ENCODE assay signal across 7 mouse cellular contexts in the genomic region with DNA sequence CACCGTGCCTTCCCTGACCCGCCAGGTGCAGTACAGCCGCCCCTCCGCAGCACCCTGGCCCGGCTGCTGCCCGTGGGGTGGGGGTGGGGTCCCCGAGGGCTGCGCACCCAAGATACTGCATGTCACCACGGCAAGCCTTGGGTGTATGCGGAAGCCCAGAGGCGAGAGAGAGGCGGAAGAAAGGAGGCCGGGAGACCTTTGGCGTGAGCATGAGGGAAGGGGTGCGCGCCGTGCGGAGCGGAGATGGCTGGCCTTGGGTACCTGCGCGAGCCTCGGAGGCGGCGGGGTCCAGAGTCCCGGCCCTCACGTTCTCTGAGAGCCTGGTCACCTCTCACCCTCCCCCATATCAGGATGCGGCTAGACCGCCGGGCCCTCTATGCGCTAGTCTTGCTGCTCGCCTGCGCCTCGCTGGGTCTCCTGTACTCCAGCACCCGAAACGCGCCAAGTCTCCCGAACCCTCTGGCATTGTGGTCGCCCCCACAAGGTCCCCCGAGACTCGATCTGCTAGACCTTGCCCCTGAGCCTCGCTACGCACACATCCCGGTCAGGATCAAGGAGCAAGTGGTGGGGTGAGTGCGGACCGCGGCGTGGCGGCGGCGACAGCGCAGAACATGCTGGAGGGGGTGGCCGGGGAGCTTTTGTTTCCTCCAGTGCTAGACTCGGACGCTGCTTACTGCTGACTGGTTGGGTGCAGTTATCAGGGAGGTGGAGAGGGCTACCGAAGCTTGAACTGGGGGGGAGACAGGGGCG. TPM values are rescaled to one million over a fixed set of nuclear protein-coding genes. Genes with fewer than 3 reads are reported as not detected.
DNase-seq lines count a peak whose midpoint lies in the region; ATAC-seq lines count a peak whose summit lies in the region.

No protein-coding gene starts in this region.

- peak; percentile 91 for DNase-seq in A20 (ENCODE audit: low read depth, low spot score)
- peak; percentile 71 for DNase-seq in CD8-positive naive resting alpha-beta T cell, adult 2 months (ENCODE audit: low read depth in 2 of 2, low spot score in 2 of 2)
- peak; percentile 70 for DNase-seq in cerebellum, adult 8-10 months
- DNase-seq in limb, embryonic 11.5 days (ENCODE audit: low spot score) = peak; percentile 68

- H3K4me2 ChIP-seq in heart, embryonic 12.5 days = peak overlapping the region; percentile 99
- H3K4me2 ChIP-seq in limb, embryonic 11.5 days (ENCODE audit: low read depth, severe bottlenecking) = peak overlapping the region; percentile 99
- peak overlapping the region; percentile 98 for H3K4me2 ChIP-seq in midbrain, embryonic 13.5 days (replicated peaks)
- peak overlapping the region; percentile 100 for H3K4me2 ChIP-seq in stomach, embryonic 14.5 days (replicated peaks; ENCODE audit: low read depth, low read length)

- H3K27ac ChIP-seq in heart, embryonic 12.5 days (ENCODE audit: poor library complexity, severe bottlenecking) = no peak overlapping the region
- no peak overlapping the region for H3K27ac ChIP-seq in limb, embryonic 11.5 days (replicated peaks; ENCODE audit: low read depth, low read length)
- H3K27ac ChIP-seq in midbrain, embryonic 13.5 days = peak overlapping the region; percentile 87
- peak overlapping the region; percentile 66; the same call in 1 of the 2 replicates for H3K27ac ChIP-seq in stomach, embryonic 14.5 days (ENCODE audit: low read length)

- peak overlapping the region; percentile 78 for H3K9ac ChIP-seq in heart, embryonic 12.5 days
- H3K9ac ChIP-seq in limb, embryonic 11.5 days (ENCODE audit: low read length) = peak overlapping the region; percentile 64
- H3K9ac ChIP-seq in midbrain, embryonic 13.5 days (replicated peaks) = peak overlapping the region; percentile 96
- H3K9ac ChIP-seq in stomach, embryonic 14.5 days (replicated peaks; ENCODE audit: low read depth, low read length) = peak overlapping the region; percentile 72

- H3K4me3 ChIP-seq in heart, embryonic 12.5 days = peak overlapping the region; percentile 60
- H3K4me3 ChIP-seq in limb, embryonic 11.5 days (ENCODE audit: low read depth, low read length) = peak overlapping the region; percentile 51
- H3K4me3 ChIP-seq in midbrain, embryonic 13.5 days (replicated peaks) = peak overlapping the region; percentile 79
- peak overlapping the region; percentile 67 for H3K4me3 ChIP-seq in stomach, embryonic 14.5 days (ENCODE audit: low read depth, low read length)

- peaks cover 77% of the 10 kb centered on the region for H3K27me3 ChIP-seq in heart, embryonic 12.5 days (replicated peaks)
- peaks cover 50% of the 10 kb centered on the region for H3K27me3 ChIP-seq in limb, embryonic 11.5 days (ENCODE audit: control insufficient read depth, insufficient read depth, low read length)
- peaks cover 66% of the 10 kb centered on the region for H3K27me3 ChIP-seq in midbrain, embryonic 13.5 days
- H3K27me3 ChIP-seq in stomach, embryonic 14.5 days (ENCODE audit: control insufficient read depth, insufficient read depth, low read length) = peaks cover 38% of the 10 kb centered on the region

- WGBS in heart, embryonic 12.5 days = under 1% methylated on average over 54 of the region's 56 CpGs
- WGBS in limb, embryonic 11.5 days = under 1% methylated on average over 56 of the region's 56 CpGs
- under 1% methylated on average over 55 of the region's 56 CpGs for WGBS in midbrain, embryonic 13.5 days
- WGBS in stomach, embryonic 14.5 days = under 1% methylated on average over 56 of the region's 56 CpGs

- no peaks in the 10 kb centered on the region for H3K36me3 ChIP-seq in heart, embryonic 12.5 days
- no peaks in the 10 kb centered on the region for H3K36me3 ChIP-seq in limb, embryonic 11.5 days (ENCODE audit: control insufficient read depth, insufficient read depth, low read length)
- H3K36me3 ChIP-seq in midbrain, embryonic 13.5 days = no peaks in the 10 kb centered on the region
- H3K36me3 ChIP-seq in stomach, embryonic 14.5 days (ENCODE audit: control insufficient read depth, insufficient read depth, low read length) = no peaks in the 10 kb centered on the region

- no peaks in the 10 kb centered on the region for H3K9me3 ChIP-seq in heart, embryonic 12.5 days (replicated peaks)
- H3K9me3 ChIP-seq in limb, embryonic 11.5 days (ENCODE audit: control insufficient read depth, low read length) = no peaks in the 10 kb centered on the region
- no peaks in the 10 kb centered on the region for H3K9me3 ChIP-seq in midbrain, embryonic 13.5 days
- no peaks in the 10 kb centered on the region for H3K9me3 ChIP-seq in stomach, embryonic 14.5 days (ENCODE audit: control insufficient read depth, low read depth, low read length)

- peaks cover 43% of the 10 kb centered on the region for H3K4me1 ChIP-seq in heart, embryonic 12.5 days (replicated peaks)
- peaks cover 18% of the 10 kb centered on the region for H3K4me1 ChIP-seq in limb, embryonic 11.5 days (ENCODE audit: control insufficient read depth, insufficient read depth, low read length)
- H3K4me1 ChIP-seq in midbrain, embryonic 13.5 days (replicated peaks) = peaks cover 38% of the 10 kb centered on the region
- H3K4me1 ChIP-seq in stomach, embryonic 14.5 days (ENCODE audit: control insufficient read depth, insufficient read depth, low read length) = peaks cover 8% of the 10 kb centered on the region

- ATAC-seq in heart, embryonic 12.5 days (ENCODE audit: insufficient number of reproducible peaks, low FRiP score) = peak; percentile 40
- ATAC-seq in limb, embryonic 11.5 days (ENCODE audit: insufficient number of reproducible peaks, low FRiP score, low TSS enrichment, low read depth) = peak; percentile 56
- ATAC-seq in midbrain, embryonic 13.5 days = peak; percentile 43
- ATAC-seq in stomach, embryonic 14.5 days (ENCODE audit: insufficient number of reproducible peaks, insufficient read depth, low FRiP score, low read depth) = peak; percentile 38

RNA-seq across cellular contexts. Expression of gene B4galnt1, which starts 0.8 kb away (rescaled TPM):
- 1.9 and 2.4 TPM in 2 replicates for polyA plus RNA-seq in heart, embryonic 12.5 days (2016; fragmentation: Nextera tagmentation; extraction: Ambion mirVana)
- polyA plus RNA-seq in limb, embryonic 11.5 days (2014; fragmentation: Nextera tagmentation; extraction: Ambion mirVana) = 3.4 TPM in 2 replicates
- polyA plus RNA-seq in midbrain, embryonic 13.5 days (2015; fragmentation: Nextera tagmentation; extraction: Ambion mirVana) = 28.8 and 30.2 TPM in 2 replicates
- 27.7 and 29.4 TPM in 2 replicates for polyA plus RNA-seq in stomach, embryonic 14.5 days (2014; fragmentation: Nextera tagmentation; extraction: Ambion mirVana)

RNA-seq across cellular contexts. Expression of gene Slc26a10, which starts 14.6 kb away (rescaled TPM):
- 20.2 and 21.0 TPM in 2 replicates for polyA plus RNA-seq in heart, embryonic 12.5 days (2016; fragmentation: Nextera tagmentation; extraction: Ambion mirVana)
- 2.7 and 4.1 TPM in 2 replicates for polyA plus RNA-seq in limb, embryonic 11.5 days (2014; fragmentation: Nextera tagmentation; extraction: Ambion mirVana)
- 0.86 and 1.0 TPM in 2 replicates for polyA plus RNA-seq in midbrain, embryonic 13.5 days (2015; fragmentation: Nextera tagmentation; extraction: Ambion mirVana)
- polyA plus RNA-seq in stomach, embryonic 14.5 days (2014; fragmentation: Nextera tagmentation; extraction: Ambion mirVana) = 0.34 and 0.82 TPM in 2 replicates

RNA-seq across cellular contexts. Expression of gene Arhgef25, which starts 24.1 kb away (rescaled TPM):
- polyA plus RNA-seq in heart, embryonic 12.5 days (2016; fragmentation: Nextera tagmentation; extraction: Ambion mirVana) = 21.3 and 23.1 TPM in 2 replicates
- polyA plus RNA-seq in limb, embryonic 11.5 days (2014; fragmentation: Nextera tagmentation; extraction: Ambion mirVana) = 37.2 and 40.3 TPM in 2 replicates
- 20.2 and 24.5 TPM in 2 replicates for polyA plus RNA-seq in midbrain, embryonic 13.5 days (2015; fragmentation: Nextera tagmentation; extraction: Ambion mirVana)
- polyA plus RNA-seq in stomach, embryonic 14.5 days (2014; fragmentation: Nextera tagmentation; extraction: Ambion mirVana) = 64.0 and 71.1 TPM in 2 replicates

RNA-seq across cellular contexts. Expression of gene Dtx3, which starts 29.7 kb away (rescaled TPM):
- 74.3 and 75.1 TPM in 2 replicates for polyA plus RNA-seq in heart, embryonic 12.5 days (2016; fragmentation: Nextera tagmentation; extraction: Ambion mirVana)
- 138 TPM in 2 replicates for polyA plus RNA-seq in limb, embryonic 11.5 days (2014; fragmentation: Nextera tagmentation; extraction: Ambion mirVana)
- 195 and 234 TPM in 2 replicates for polyA plus RNA-seq in midbrain, embryonic 13.5 days (2015; fragmentation: Nextera tagmentation; extraction: Ambion mirVana)
- 123 and 125 TPM in 2 replicates for polyA plus RNA-seq in stomach, embryonic 14.5 days (2014; fragmentation: Nextera tagmentation; extraction: Ambion mirVana)

RNA-seq across cellular contexts. Expression of gene Os9, which starts 44.9 kb away (rescaled TPM):
- polyA plus RNA-seq in heart, embryonic 12.5 days (2016; fragmentation: Nextera tagmentation; extraction: Ambion mirVana) = 52.2 and 52.4 TPM in 2 replicates
- 29.5 and 32.7 TPM in 2 replicates for polyA plus RNA-seq in limb, embryonic 11.5 days (2014; fragmentation: Nextera tagmentation; extraction: Ambion mirVana)
- polyA plus RNA-seq in midbrain, embryonic 13.5 days (2015; fragmentation: Nextera tagmentation; extraction: Ambion mirVana) = 134 and 138 TPM in 2 replicates
- 47.8 and 52.7 TPM in 2 replicates for polyA plus RNA-seq in stomach, embryonic 14.5 days (2014; fragmentation: Nextera tagmentation; extraction: Ambion mirVana)

Comparison
In these comparisons a context has a peak if more than half of its experiments do, and no peak if none do; other contexts are left out.
1. H3K27ac ChIP-seq: peak in midbrain, embryonic 13.5 days (single experiment) and stomach, embryonic 14.5 days (single experiment); none in heart, embryonic 12.5 days (single experiment) and limb, embryonic 11.5 days (single experiment).
2. Peak in every context shown above with its lines, with median percentiles within 50 percentile points of each other: DNase-seq, ATAC-seq, H3K4me2 ChIP-seq, H3K4me3 ChIP-seq and H3K9ac ChIP-seq.